Mouse (Mus musculus) kidney, postnatal 0 days (tissue): ENCODE data around the gene Ly6f. TPM values are rescaled to one million over a fixed set of nuclear protein-coding genes. Genes with fewer than 3 reads are reported as not detected.
"Not testable (repeated sequence)": the region's sequence is repeated elsewhere in the genome, so short reads cannot be mapped to it uniquely, and the experiment has no call there.

Experiments
- ATAC-seq: fragments of 200-750 bp; cut with Nextera tagmentation; replicated peaks from 2 replicates; pipeline ENCODE4 v1.8.0; 2017; ENCODE audit warnings: low read depth, moderate number of reproducible peaks, moderate TSS enrichment, moderate library complexity; ENCODE audit not compliant: low FRiP score
- DNase-seq: peaks from one replicate; pipeline ENCODE4 v3.0.0-alpha.2; 2016; ENCODE audit warnings: low spot score
- H3K27ac ChIP-seq: fragments of 300-500 bp; sonication (generic); 2 replicates; pipeline ENCODE4 v1.5.1; 2014; ENCODE audit warnings: mild to moderate bottlenecking
- H3K27me3 ChIP-seq: fragments of 300-500 bp; sonication (generic); 2 replicates; pipeline ENCODE4 v1.6.1; 2014; ENCODE audit warnings: low read length, mixed read lengths; ENCODE audit not compliant: insufficient read depth
- H3K36me3 ChIP-seq: fragments of 300-500 bp; sonication (generic); 2 replicates; pipeline ENCODE4 v1.6.1; 2014; ENCODE audit warnings: low read length, mixed read lengths; ENCODE audit not compliant: insufficient read depth
- H3K4me1 ChIP-seq: fragments of 300-500 bp; sonication (generic); replicated peaks from 2 replicates; pipeline ENCODE4 v1.6.1; 2014; ENCODE audit warnings: antibody characterized with exemption, low read length, mixed read lengths; ENCODE audit not compliant: insufficient read depth
- H3K4me2 ChIP-seq: fragments of 300-500 bp; sonication (generic); 2 replicates; pipeline ENCODE4 v1.6.1; 2014; ENCODE audit warnings: mild to moderate bottlenecking, low read length, moderate library complexity, mixed read lengths
- H3K4me3 ChIP-seq: fragments of 300-500 bp; sonication (generic); replicated peaks from 2 replicates; pipeline ENCODE4 v1.5.1; 2014; ENCODE audit warnings: low read depth, low read length
- H3K9ac ChIP-seq: fragments of 300-500 bp; sonication (generic); 2 replicates; pipeline ENCODE4 v1.6.1; 2014; ENCODE audit warnings: low read depth, low read length
- H3K9me3 ChIP-seq: fragments of 300-500 bp; sonication (generic); replicated peaks from 2 replicates; pipeline ENCODE4 v1.6.1; 2016; ENCODE audit warnings: low read length, inconsistent platforms, mixed read lengths
- CTCF ChIP-seq: IDR thresholded peaks from 2 replicates; pipeline ENCODE4 v1.5.1; 2016; ENCODE audit warnings: antibody characterized with exemption, low read depth, mild to moderate bottlenecking, moderate library complexity
- WGBS: fragments of 180-500 bp; shearing (Covaris S2); extraction: QIAGEN DNeasy Blood & Tissue Kit; methylation state at CpG from one replicate; pipeline ENCODE4 v1.1.7; 2014; 5-methylcytosine and 5-hydroxymethylcytosine counted together
- polyA plus RNA-seq: library from polyadenylated mRNA; unstranded; fragments of >200 nt; fragmentation: Nextera tagmentation; extraction: Ambion mirVana; gene quantifications from 2 replicates; pipeline ENCODE4 v1.2.1, GENCODE M21; 2015

Gene Ly6f
- polyA plus RNA-seq, 1 experiment from 2014 or later: 3.0 TPM

DNA sequence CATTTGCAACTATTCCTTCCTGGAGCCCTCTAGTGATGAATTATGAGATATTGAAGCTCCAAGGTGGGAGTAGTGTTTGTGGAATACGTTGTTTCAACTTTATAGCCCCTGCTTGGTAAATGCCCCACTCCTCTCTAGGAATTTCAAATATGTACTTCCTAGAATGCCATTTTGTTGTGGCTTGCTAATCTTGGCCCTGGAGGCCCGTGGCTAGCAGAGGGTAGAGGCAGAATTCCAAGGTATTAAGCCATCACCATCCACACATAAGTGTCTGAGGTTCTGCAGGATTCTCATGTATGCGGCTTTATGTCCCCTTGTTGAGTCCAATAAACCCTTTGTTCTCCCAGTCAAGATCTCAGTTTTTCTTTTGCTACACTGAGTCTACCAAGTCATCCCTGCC lies 3.7 kb downstream of the Ly6f start:
- Histone ChIP-seq H3K4me1 (no peaks in the 10 kb centered on the region), H3K27me3 (no peaks in the 10 kb centered on the region), H3K36me3 (no peaks in the 10 kb centered on the region), H3K4me2 (no peak overlapping the region), H3K27ac (no peak overlapping the region), H3K9ac (no peak overlapping the region), H3K9me3 (no peaks in the 10 kb centered on the region), H3K4me3 (no peak overlapping the region)
- no peak for DNase-seq
- no peak for TF ChIP-seq CTCF
- ATAC-seq: no peak
- 61% methylated on average over 3 of the region's 3 CpGs for WGBS

DNA sequence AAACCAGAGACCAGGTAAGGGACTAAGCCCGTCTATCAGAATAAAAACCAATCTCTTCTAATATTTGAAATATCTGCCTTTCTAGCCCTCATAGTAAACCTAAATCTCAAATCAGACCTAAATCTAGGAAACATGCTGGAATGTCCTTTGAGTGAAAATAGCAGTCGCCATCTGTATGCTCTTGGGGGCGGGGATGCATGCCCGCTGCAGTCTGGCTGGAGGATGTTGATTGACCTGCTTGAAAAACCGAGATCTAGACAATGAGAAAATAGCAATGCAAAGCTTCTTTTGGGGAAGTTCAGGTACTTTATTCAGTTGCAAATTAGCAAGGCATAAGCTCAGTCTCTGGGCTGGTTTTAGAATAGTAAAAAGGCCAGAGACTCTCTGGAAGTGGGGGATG lies 13.8 kb downstream of the Ly6f start:
- DNase-seq, H3K9ac ChIP-seq, H3K27ac ChIP-seq, H3K27me3 ChIP-seq, H3K36me3 ChIP-seq, H3K4me1 ChIP-seq, H3K9me3 ChIP-seq, H3K4me3 ChIP-seq, ATAC-seq, H3K4me2 ChIP-seq: not testable (repeated sequence)
- 79% methylated on average over 5 of the region's 5 CpGs for WGBS

DNA sequence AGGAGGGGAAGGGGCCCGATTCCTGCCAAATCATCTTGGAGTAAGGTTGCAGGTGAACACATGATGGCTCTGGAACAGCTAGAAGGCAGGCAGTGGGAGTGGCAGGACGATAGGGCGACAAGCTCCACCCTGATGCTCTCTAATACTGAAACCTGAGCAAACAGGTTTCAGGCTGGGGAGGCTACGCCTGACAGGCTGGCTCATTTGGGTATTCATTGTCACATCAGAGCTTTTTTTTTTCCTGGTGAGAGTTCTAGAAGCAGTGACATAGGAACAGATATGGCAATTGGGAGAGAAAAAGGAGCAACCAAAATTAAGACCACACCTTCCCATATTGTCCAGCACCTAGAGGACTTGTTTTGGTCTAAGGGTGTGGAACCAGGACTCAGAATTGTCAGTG lies 18.3 kb downstream of the Ly6f start:
- ATAC-seq, H3K4me3 ChIP-seq, H3K9me3 ChIP-seq, DNase-seq, H3K4me1 ChIP-seq, H3K9ac ChIP-seq, H3K27ac ChIP-seq, H3K27me3 ChIP-seq, H3K4me2 ChIP-seq, H3K36me3 ChIP-seq: not testable (repeated sequence)
- 77% methylated on average over 4 of the region's 4 CpGs for WGBS

DNA sequence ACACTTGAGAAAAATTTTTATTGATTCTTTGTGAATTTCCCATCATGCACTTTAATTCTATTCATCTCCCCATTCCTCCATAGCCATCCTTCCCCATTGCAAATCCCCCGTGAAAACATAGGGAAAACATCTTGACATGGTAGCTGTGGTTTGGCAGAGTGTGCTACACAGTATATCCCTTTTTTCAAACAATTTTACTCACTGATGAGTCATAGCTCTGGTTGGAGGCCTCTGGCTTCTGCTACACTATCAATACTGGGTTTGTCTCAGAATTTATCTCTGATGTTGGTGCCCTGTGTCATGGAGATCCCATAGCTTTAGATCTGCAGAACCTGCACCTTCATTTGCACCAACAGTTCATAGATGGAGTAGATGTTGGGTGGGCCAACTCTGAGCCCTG lies 24.2 kb downstream of the Ly6f start:
- no peak for DNase-seq
- no peak for ATAC-seq
- Histone ChIP-seq H3K36me3 (no peaks in the 10 kb centered on the region), H3K9ac (no peak overlapping the region), H3K4me2 (no peak overlapping the region), H3K9me3 (no peaks in the 10 kb centered on the region), H3K27ac (no peak overlapping the region), H3K4me1 (no peaks in the 10 kb centered on the region), H3K4me3 (no peak overlapping the region), H3K27me3 (no peaks in the 10 kb centered on the region)
- 89% methylated on average over 1 of the region's 1 CpGs for WGBS
- no peak for TF ChIP-seq CTCF

DNA sequence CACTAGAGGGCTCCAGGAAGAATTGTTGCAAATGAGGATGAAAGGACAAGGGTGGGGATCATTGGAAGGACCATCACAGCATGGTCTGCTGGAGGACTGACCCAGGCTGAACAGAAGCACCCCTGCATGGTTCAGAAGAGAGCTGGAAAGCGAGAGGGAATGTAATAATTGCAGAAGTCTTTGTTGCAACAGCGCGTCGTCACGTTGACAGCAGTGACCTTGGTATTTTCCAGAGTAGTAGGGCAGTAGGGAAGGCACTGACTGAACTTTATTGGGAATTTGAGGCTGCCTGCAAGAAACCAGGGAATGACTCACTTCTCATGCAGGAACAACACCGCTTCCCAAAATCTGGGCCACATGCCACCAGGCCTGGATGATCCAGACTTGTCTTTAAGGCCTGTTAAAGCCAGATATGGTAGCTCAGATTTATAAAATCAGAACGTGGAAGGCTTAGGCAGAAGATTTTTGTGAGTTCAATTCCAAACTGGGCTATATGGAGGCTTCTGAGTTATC lies 25.7 kb downstream of the Ly6f start:
- TF ChIP-seq CTCF: no peak
- no peaks in the 10 kb centered on the region for H3K36me3 ChIP-seq
- 88% methylated on average over 7 of the region's 7 CpGs for WGBS

DNA sequence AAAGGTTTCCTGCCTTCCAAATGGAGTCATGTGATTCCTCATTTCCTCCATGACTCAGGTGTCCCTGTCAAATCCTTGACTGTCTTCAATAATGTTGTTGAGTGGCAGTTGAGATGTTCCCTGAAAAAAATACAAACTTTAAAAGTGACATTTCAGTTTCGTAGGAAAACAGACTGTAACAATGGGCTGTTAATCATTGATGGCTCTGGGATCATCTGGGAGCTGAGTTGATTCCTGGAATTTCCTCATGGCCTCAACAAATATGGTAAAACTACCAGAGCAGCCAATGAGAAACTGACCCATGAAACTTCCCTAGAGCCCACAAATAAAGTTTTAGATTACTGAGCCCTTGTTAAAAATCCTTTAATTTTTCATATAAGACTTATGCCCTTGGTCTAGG lies 37.9 kb downstream of the Ly6f start:
- H3K4me3 ChIP-seq: no peak overlapping the region
- H3K4me1 ChIP-seq: no peaks in the 10 kb centered on the region
- TF ChIP-seq CTCF: no peak
- no peaks in the 10 kb centered on the region; the same call in 1 of the 2 replicates for H3K9me3 ChIP-seq
- no peak for DNase-seq
- H3K9ac ChIP-seq: no peak overlapping the region
- no peaks in the 10 kb centered on the region for H3K36me3 ChIP-seq
- no peak overlapping the region for H3K4me2 ChIP-seq
- no peak overlapping the region for H3K27ac ChIP-seq
- ATAC-seq: no peak
- H3K27me3 ChIP-seq: no peaks in the 10 kb centered on the region
- 38% methylated on average over 1 of the region's 1 CpGs for WGBS

More for the DNA sequence above, 25.7 kb downstream of the Ly6f start:
- Histone ChIP-seq H3K9me3 (no peaks in the 10 kb centered on the region), H3K27ac (no peak overlapping the region), H3K4me2 (no peak overlapping the region), H3K27me3 (no peaks in the 10 kb centered on the region), H3K4me3 (no peak overlapping the region), H3K9ac (no peak overlapping the region), H3K4me1 (no peaks in the 10 kb centered on the region)
- ATAC-seq (no peak), DNase-seq (no peak)

DNA sequence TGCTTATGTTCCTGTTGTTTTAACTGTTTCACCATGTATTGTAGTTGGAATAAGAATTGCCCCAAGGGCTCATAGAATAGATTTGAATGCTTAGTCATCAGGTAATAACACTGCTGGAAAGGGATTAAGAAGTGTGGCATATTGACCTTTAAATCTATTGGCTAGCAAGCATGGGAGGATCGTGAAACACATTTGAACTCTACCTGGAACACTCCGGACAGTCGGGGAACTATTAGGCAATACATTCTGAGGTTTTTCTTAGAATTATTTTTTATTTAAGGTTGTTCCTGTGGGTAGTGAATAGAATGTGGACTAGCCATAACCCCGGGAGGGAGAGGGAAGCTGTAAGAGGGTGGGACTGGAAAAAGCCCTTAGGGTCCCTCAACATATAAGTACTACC lies 41.0 kb downstream of the Ly6f start:
- no peaks in the 10 kb centered on the region; the same call in 1 of the 2 replicates for H3K9me3 ChIP-seq
- H3K4me3 ChIP-seq: no peak overlapping the region
- H3K4me2 ChIP-seq: no peak overlapping the region
- no peaks in the 10 kb centered on the region for H3K4me1 ChIP-seq
- H3K36me3 ChIP-seq: no peaks in the 10 kb centered on the region
- H3K27ac ChIP-seq: no peak overlapping the region
- H3K27me3 ChIP-seq: no peaks in the 10 kb centered on the region
- TF ChIP-seq CTCF: no peak
- H3K9ac ChIP-seq: no peak overlapping the region
- DNase-seq (no peak), ATAC-seq (no peak)
- 93% methylated on average over 4 of the region's 4 CpGs for WGBS
